Mouse (Mus musculus) left cerebral cortex, postnatal 4 days (tissue): Measurements from ENCODE around the gene Gm49395. TPM values are rescaled to one million over a fixed set of nuclear protein-coding genes. Genes with fewer than 3 reads are reported as not detected.

Source experiments
- DNase-seq: peaks from one replicate; pipeline ENCODE4 v3.0.0-alpha.2; 2022
- intact Hi-C: fragments of 180-260 bp; cut with DNase I; formaldehyde crosslinking; loops from one replicate; pipeline ENCODE4 v1.15.1; 2025
- total RNA-seq, 2 experiments: library from RNA; stranded (reverse); gene quantifications; 2 replicates each; pipeline ENCODE4 v1.2.3; 2021

Gm49395 gene
- total RNA-seq, 2 experiments from 2014 or later: 4.9 to 6.4 TPM

DNA sequence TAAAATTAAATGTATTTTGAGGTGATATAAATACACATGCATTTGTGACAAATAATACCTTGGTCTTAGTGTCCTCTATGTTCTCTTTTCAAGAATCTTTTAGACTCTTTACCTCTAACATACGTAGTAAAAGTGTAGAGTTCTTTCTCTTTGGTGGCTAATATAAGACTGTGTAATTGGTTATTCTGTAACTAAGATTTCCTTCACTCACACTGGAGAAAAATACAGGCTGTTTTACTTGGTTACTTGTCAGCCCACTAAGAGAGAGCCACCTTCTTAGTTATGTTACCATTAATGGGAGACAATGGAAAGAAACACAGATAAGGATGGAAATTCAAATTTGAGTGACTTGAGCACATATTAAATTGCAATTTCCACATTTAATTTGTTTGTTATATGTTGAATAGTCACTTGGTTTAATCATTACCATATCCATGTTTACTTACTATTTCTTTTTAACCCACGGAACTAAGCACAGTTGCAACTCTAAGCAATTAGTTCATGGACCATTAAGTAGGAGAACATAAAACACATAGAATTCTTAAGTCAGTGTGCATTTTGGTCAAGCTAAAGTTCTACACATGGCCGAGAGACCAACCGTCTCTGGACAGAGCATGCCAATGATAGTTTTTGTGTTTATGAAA lies 34.3 kb downstream of the Gm49395 start:
- DNase-seq: no peak
- intact Hi-C loops: no loop called here

DNA sequence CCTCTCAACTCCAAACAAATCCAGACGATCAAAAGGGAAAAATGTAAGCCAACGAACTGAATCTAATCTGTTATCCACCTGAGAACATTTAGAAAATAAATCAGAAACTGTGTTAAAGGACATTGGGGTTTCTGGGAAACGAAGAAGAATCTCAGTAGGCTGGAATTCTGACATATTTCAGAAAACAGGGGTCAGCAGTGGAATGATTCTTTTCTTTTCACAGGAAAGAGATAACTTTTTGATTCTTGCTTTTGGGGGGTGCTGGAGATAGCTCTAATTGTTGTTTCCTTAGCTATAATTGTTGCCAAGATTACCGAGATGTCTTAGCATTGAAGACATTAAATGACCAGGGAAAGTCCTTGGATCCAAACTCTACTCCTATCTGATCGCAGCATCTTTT lies 44.2 kb downstream of the Gm49395 start:
- intact Hi-C loops: no loop called here
- DNase-seq: no peak

GRCm38 (mm10) chr13:115054783-115055182 lies 46.9 kb downstream of the Gm49395 start:
- no peak for DNase-seq
- intact Hi-C loops: no loop called here

DNA sequence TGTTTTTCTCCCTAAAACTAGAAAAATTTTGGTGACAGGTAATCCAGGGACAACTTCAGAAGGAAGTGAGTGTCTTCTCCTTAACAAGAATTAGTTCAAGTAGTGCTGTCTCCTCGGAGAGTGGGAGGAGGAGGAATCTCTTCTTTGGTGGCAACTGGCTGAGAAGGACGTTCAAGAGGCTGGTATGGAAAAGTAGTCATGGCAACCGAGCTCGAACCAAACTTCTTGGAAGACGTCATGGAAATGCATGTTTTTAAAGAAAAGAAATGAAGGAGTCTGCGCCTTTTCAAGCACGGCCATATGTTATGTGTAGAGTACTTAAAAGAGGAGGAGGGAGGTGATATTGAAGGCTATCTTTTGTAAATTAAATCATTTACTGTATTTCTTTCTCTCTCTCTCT lies 49.2 kb downstream of the Gm49395 start:
- DNase-seq: no peak
- intact Hi-C loops: no loop called here

DNA sequence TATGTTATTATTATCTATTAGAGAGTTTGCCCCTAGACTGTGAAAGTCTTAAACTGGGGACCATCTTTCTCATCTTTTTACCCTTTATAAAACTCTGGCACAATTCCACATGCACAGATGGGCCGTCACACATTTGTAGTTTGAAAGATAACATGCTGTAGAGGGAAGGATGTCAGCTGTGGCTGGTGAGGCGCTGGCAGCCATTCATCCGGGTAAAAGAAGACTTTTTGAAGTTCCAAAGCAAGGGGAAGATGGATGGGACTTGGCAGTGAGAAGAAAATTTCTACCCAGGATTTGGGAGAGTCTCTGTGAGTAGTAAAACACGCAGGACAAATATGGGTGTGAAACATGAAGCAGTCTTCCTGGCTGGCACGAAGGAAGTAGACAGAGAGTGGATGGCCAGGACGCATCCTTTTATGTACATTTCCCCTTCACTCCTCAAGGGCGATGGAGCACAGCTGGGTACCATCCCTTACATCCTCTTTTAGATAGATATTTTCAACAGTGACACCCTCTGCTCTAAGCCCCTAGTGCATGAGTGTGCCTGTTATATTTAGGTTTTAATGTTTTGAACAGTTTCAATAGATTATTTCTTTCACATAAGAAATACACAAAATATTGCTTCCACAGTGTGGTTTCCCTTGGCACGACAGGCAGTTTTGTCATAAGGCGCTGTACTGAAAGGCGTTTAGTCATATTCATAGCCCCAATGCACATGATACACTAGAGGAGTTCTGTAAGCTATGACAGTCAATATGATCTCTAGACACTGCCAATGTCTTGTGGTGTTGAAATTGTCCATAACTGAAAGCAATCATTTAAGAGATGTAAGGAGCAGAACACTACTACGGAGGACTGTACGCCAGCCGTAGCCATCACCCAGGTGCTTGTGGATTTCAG lies 50.8 kb downstream of the Gm49395 start:
- intact Hi-C loops: no loop called here

DNA sequence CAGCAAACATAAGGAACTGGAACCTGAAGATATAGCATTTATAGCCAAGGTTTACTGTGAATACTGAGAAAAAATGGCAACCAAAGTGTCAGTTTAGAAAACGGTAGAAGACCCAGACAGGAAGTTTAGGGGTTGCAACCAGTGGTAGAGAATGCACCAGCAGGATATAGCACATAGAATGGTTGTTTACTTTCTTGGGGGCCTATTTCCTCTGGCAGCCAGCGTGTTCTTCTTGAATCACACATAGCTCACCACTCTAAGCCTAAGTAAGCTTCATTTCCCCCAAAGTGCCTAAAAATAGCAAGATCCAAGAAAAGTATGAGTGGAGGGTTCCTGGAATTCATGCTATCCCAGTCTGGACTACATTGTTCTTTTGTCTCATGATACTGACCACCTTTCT lies 59.1 kb downstream of the Gm49395 start:
- DNase-seq: no peak
- intact Hi-C loops: no loop called here

More for the DNA sequence above, 50.8 kb downstream of the Gm49395 start:
- DNase-seq: peak; percentile 57

DNA sequence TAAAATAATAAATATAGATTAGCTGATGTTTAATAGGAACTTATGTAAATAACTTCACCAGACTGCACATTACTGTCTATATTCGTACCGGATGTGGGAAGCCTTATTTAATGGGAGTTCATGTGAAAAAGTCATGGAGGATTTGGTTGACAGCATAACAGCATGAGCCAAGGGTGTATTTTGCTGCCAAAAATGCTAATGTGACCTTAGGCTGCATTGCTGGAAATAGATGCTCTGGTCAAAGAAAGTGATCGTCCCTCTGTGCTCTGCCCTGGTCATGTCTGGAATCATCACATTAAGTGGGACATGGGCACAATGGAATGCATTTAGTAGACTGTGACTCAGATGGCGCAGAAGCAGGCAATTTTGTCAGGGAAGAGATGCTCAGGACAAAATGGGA lies 64.4 kb downstream of the Gm49395 start:
- intact Hi-C loops: no loop called here
- DNase-seq: peak; percentile 17

GRCm38 (mm10) chr13:115035387-115035786 lies 66.3 kb downstream of the Gm49395 start:
- intact Hi-C loops: no loop called here
- DNase-seq: no peak

DNA sequence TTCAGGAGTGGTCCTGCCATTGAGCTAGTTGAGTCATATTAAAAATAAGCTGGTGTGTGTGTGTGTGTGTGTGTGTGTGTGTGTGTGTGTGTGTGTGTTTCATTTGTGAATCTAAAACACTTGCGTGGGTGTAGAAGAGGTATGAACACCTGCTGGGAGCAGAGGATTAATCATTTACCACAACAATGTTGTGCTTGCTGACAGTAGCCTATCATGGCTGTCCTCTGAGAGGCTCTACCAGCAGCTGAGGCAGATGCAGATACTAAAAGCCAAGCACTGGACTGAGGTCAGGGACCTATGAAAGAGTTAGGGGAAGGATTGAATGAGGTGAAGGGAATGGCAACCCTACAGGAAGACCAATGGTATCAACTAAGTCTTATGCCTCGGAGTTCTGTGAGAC lies 68.6 kb downstream of the Gm49395 start:
- no peak for DNase-seq
- intact Hi-C loops: no loop called here

- DNase-seq: no peak
- intact Hi-C loops: no loop called here
These were observed 70.3 kb downstream of the Gm49395 start for GRCm38 (mm10) chr13:115031177-115032000.

GRCm38 (mm10) chr13:115025394-115025793 lies 76.3 kb downstream of the Gm49395 start:
- intact Hi-C loops: no loop called here

DNA sequence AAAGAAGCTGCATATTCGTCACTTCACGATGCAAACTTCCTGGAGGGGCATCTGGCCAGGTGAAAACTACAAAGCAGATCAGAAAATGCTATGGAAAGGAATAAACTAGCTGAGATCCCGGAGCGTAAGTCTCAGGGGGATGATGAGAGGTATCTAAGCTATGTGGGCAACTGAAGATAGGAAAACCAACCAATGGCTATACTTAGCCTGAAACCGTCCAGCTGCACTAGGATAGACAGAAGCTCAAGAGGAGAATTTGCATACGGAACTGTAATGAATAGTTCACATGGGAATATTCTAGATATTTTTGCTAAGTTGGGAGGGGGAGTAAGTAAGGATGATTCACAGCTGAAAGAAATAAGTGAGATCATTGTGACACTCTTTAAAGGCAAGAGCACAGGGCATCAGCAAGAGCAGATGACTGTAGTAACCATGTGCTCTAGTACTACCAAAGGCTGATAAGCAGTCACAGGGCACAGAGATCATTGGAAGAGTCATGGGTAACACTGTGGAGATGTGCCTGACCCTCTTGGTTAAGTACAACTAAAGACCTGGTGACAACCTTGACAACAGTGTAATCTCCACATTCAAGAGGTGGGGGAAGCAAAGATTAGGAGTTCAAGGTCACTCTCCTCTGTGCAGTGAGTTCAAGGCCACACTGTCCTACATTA lies 79.5 kb downstream of the Gm49395 start:
- intact Hi-C loops: no loop called here
- DNase-seq: no peak

More at GRCm38 (mm10) chr13:115025394-115025793, 76.3 kb downstream of the Gm49395 start:
- DNase-seq: no peak

DNA sequence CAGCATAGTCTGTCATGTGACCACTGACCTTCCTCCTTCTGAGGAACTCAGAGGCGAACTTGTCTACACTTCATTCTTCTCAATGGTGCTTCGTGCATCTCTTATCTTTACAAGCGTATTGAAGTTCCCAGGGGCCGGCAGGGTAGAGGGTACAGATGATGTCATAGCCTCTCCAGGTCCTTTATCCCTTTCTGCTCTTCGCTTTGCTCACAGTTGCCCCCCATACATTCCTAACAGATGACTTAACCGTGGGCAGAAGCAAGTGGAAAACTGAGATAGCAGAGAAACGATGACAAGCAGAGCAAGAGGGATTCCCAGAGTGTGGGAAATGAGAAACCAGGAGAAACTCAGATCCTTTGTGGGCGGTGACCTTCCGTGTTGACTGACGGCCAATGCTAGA lies 80.3 kb downstream of the Gm49395 start:
- intact Hi-C loops: no loop called here
- no peak for DNase-seq

DNA sequence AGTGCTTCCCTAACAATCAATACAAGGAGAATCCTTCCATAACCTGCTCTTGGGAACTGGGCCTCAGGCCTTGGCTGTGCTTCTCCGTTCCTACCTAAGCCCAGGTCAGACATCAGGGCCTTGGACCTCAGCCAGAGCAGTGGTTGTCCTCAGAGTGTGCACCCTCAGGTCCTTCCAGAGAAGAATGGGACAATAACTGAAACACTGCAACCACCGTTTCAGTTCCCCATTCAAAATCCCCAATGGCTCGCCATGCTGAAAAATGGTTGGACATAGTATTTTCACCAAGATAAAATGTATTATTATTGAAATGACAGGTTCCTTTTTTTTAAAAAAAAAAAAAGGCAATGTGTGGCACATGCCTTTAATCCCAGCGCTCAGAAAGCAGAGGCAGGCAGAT lies 81.0 kb downstream of the Gm49395 start:
- DNase-seq: no peak
- intact Hi-C loops: no loop called here

- DNase-seq: no peak
- intact Hi-C loops: no loop called here
These were observed 84.2 kb downstream of the Gm49395 start for GRCm38 (mm10) chr13:115017545-115017944.

DNA sequence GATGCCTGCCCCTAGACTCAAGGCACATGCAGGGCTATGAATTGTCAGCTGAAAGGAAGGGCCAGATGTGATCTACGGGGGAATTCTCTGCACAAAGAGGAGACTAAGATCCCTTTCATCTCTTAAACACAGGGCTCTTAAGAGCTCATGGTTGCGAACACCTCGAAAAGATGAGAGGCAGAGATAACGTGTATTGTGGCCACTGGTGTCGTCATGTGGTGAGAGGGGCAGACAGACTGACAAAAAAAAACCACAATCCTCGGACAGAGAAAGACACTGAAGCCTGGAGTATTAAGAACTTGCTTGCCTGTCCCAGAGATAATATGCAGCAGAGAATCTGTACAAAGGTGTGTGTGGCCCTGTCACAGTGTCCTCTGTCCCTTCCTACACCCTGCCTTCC lies 90.2 kb downstream of the Gm49395 start:
- DNase-seq: no peak
- intact Hi-C loops: no loop called here

- intact Hi-C loops: no loop called here
- no peak for DNase-seq
These were observed 95.4 kb downstream of the Gm49395 start for GRCm38 (mm10) chr13:115006213-115006835.

- DNase-seq: no peak
- intact Hi-C loops: no loop called here
These were observed 96.4 kb downstream of the Gm49395 start for GRCm38 (mm10) chr13:115005342-115005741.

DNA sequence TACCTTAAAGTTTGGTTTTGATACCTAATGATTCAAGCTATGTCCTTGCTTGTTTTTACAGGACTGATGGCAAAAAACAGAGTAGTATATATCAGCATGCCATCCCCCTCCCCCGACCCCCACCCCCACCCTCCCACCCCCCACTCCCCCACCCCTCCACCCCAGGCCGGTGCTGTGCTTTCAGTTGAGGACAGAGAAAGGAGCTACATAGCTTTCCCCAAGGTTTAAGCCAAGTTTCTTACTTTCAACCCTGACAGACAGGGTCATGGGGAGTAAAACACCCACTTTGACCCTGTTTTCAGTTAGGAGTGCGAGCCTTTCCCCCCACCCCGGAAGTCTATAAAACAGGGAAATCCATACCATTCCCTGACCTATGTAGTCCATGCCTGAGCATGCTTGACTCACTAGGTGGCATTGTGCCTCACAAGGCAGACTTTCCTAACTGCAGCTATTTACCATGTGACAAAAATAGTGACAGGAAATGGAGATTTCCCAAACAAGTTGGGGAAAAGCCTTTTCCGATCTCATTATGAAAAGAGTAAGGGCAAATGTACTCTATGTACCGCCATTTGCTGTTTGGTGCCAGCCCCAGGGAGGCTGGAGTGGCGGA lies 98.2 kb downstream of the Gm49395 start:
- intact Hi-C loops: no loop called here
- no peak for DNase-seq

- intact Hi-C loops: no loop called here
- DNase-seq: no peak
These were observed 98.9 kb downstream of the Gm49395 start for GRCm38 (mm10) chr13:115002837-115003236.
